Mouse (Mus musculus): ENCODE results near the gene Lin37. TPM values are rescaled to one million over a fixed set of nuclear protein-coding genes. Genes with fewer than 3 reads are reported as not detected.

The Lin37 gene
- total and polyA plus RNA-seq, 3 experiments = 4.0 to 38.6 (median 8.3) TPM

DNA sequence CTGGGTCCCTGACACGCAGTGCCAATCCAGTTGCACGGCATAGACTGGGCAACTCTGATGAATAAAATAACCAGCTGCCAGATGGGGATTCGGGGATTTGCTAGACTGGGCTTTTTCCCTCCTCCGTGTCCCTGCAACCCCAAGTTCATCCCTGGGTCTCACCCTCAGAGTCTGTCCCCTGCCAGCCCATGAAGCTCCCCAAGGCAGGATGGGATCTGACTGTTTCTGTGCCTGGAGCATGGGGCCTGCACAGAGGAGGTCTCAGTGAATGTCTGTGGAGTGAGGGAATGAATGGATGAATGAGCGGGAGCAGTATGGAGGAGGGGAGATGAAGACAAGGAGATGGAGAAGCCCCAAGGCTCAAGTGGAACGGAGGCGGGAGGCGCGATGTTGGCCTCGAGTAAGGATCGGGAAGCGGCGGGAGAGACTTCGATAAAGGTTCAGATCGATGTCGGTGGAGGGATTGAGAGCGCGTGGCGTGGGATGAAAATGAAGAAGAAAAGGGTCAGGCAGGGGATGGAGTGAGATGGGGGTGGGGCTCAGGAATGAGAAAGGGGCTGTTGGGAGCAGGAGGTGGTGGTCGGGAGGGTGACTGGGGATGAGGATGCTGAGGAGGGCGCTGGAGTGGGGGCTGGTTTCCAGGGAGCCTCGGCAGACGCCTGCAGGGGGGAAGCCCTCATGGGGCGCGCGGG is 25.6 kb downstream of the Lin37 start:
- Histone ChIP-seq H3K9ac (ENCODE audit: insufficient read depth, low read depth) (peak overlapping the region; percentile 56), H3K79me2 (replicated peaks; ENCODE audit: control insufficient read depth, extremely low read depth, insufficient read depth, poor library complexity, severe bottlenecking) (no peaks in the 10 kb centered on the region), H3K36me3 (replicated peaks in 1 of 2; ENCODE audit: control insufficient read depth in 1 of 2, insufficient read depth in 1 of 2, low read length in 1 of 2) (peaks cover 19 to 54% of the 10 kb centered on the region in 2 experiments), H3K9me3 (replicated peaks; ENCODE audit: low read length) (no peaks in the 10 kb centered on the region), H3K27ac (ENCODE audit: insufficient read depth, low read depth) (no peak overlapping the region), H3K27me3 (replicated peaks) (no peaks in the 10 kb centered on the region), H3K4me1 (ENCODE audit: control insufficient read depth in 1 of 2, insufficient read depth in 2 of 2) (peaks cover 4 to 14% of the 10 kb centered on the region in 2 experiments), H3K4me2 (ENCODE audit: insufficient read depth, low read depth, poor library complexity, severe bottlenecking) (peak overlapping the region; percentile 50), H3K4me3 (replicated peaks in 1 of 3; ENCODE audit: low read depth in 2 of 3, low read length in 2 of 3, poor library complexity in 1 of 3) (peak overlapping the region; percentile 32 to 83 (median 67))
- in situ Hi-C loops (cut with MboI; ENCODE audit: low pct_ligation_motif_present, low pct_unique_long_range_greater_than_20kb, low sequenced_read_pairs) (no loop called here), dilution Hi-C loops (cut with MboI; ENCODE audit: extremely low pct_ligation_motif_present, extremely low pct_unique_long_range_greater_than_20kb, low sequenced_read_pairs) (no loop called here)
- DNase-seq (ENCODE audit: extremely low read depth) = no peak
- TF ChIP-seq MAX (IDR thresholded peaks at IDR 0.05; ENCODE audit: low read length) (no peak), GABPA (IDR thresholded peaks at IDR 0.05; ENCODE audit: insufficient replicate concordance, low read depth, low read length) (no peak), TBP (conservative IDR thresholded peaks at IDR 0.05; ENCODE audit: low read depth, low read length) (no peak), ZNF384 (IDR thresholded peaks at IDR 0.05; ENCODE audit: low read depth, low read length) (no peak)

- in situ Hi-C loops (cut with MboI; ENCODE audit: low pct_ligation_motif_present, low pct_unique_long_range_greater_than_20kb, low sequenced_read_pairs) = no loop called here
- no peaks in the 10 kb centered on the region for H3K27me3 ChIP-seq (replicated peaks)
- dilution Hi-C loops (cut with MboI; ENCODE audit: extremely low pct_ligation_motif_present, extremely low pct_unique_long_range_greater_than_20kb, low sequenced_read_pairs) = no loop called here
- H3K27ac ChIP-seq (ENCODE audit: insufficient read depth, low read depth) = no peak overlapping the region
- H3K9me3 ChIP-seq (replicated peaks; ENCODE audit: low read length) = no peaks in the 10 kb centered on the region
- H3K9ac ChIP-seq (ENCODE audit: insufficient read depth, low read depth) = no peak overlapping the region
- TF ChIP-seq MXI1 (IDR thresholded peaks at IDR 0.05; ENCODE audit: low read depth, low read length) (no peak), ETS1 (conservative IDR thresholded peaks at IDR 0.05; ENCODE audit: low read depth, low read length) (no peak), RCOR1 (conservative IDR thresholded peaks at IDR 0.05; ENCODE audit: low read depth, low read length) (no peak), SIN3A (IDR thresholded peaks at IDR 0.05; ENCODE audit: low read length) (no peak), ELF1 (IDR thresholded peaks at IDR 0.05; ENCODE audit: low read depth, low read length) (no peak), TBP (conservative IDR thresholded peaks at IDR 0.05; ENCODE audit: low read depth, low read length) (no peak), MAX (IDR thresholded peaks at IDR 0.05; ENCODE audit: low read length) (no peak), BHLHE40 (IDR thresholded peaks at IDR 0.05; ENCODE audit: low read depth, low read length) (no peak), POLR2A (IDR thresholded peaks at IDR 0.05; ENCODE audit: low read depth, low read length) (no peak), MAFK (IDR thresholded peaks at IDR 0.05; ENCODE audit: insufficient replicate concordance, low read length) (no peak), MYC (IDR thresholded peaks at IDR 0.05; ENCODE audit: low read depth, low read length) (no peak), SMC3 (IDR thresholded peaks at IDR 0.05; ENCODE audit: low read depth, low read length) (no peak), MEF2A (IDR thresholded peaks at IDR 0.05; ENCODE audit: borderline replicate concordance, low read depth, low read length) (no peak), USF2 (conservative IDR thresholded peaks at IDR 0.05; ENCODE audit: low read depth, low read length) (no peak), RAD21 (IDR thresholded peaks at IDR 0.05; ENCODE audit: low read depth, low read length) (no peak), IRF4 (IDR thresholded peaks at IDR 0.05; ENCODE audit: low read depth, low read length) (no peak), JUN (IDR thresholded peaks at IDR 0.05; ENCODE audit: insufficient read depth, low read depth, low read length) (no peak), ZC3H11A (IDR thresholded peaks at IDR 0.05; ENCODE audit: low read depth, low read length) (no peak)
- H3K36me3 ChIP-seq (replicated peaks in 1 of 2; ENCODE audit: control insufficient read depth in 1 of 2, insufficient read depth in 1 of 2, low read length in 1 of 2) = peaks cover 25 to 57% of the 10 kb centered on the region in 2 experiments
- no peak for DNase-seq (ENCODE audit: extremely low read depth)
- H3K4me2 ChIP-seq (ENCODE audit: insufficient read depth, low read depth, poor library complexity, severe bottlenecking) = no peak overlapping the region
- peaks cover 4 to 14% of the 10 kb centered on the region in 2 experiments for H3K4me1 ChIP-seq (ENCODE audit: control insufficient read depth in 1 of 2, insufficient read depth in 2 of 2)
- H3K4me3 ChIP-seq (replicated peaks in 1 of 3; ENCODE audit: low read depth in 2 of 3, low read length in 2 of 3, poor library complexity in 1 of 3) = no peak overlapping the region
- H3K79me2 ChIP-seq (replicated peaks; ENCODE audit: control insufficient read depth, extremely low read depth, insufficient read depth, poor library complexity, severe bottlenecking) = no peaks in the 10 kb centered on the region
These were observed 26.7 kb downstream of the Lin37 start for GRCm38 (mm10) chr7:30532931-30533330.

Data from CH12.LX (cell line).